Mouse (Mus musculus) hindbrain, postnatal 0 days (tissue): ENCODE measurements at regions not wholly inside any gene's neighbourhood (a gene's known extent, or its start where the extent isn't known, plus 50 kb on each side); places are given as distances from the start of the nearest gene placed in this dataset.

Source experiments
- ATAC-seq: fragments of 200-750 bp; cut with Nextera tagmentation; 2 replicates; pipeline ENCODE4 v1.8.0; 2017; ENCODE audit warnings: mild to moderate bottlenecking, moderate TSS enrichment, moderate library complexity
- DNase-seq: peaks from one replicate; pipeline ENCODE4 v3.0.0-alpha.2; 2015; ENCODE audit warnings: low spot score
- H3K27ac ChIP-seq: fragments of 300-500 bp; sonication (generic); 2 replicates; pipeline ENCODE4 v1.5.1; 2014; ENCODE audit warnings: mild to moderate bottlenecking
- H3K27me3 ChIP-seq: fragments of 300-500 bp; sonication (generic); 2 replicates; pipeline ENCODE4 v1.6.1; 2014; ENCODE audit warnings: low read length, mixed read lengths; ENCODE audit not compliant: insufficient read depth
- H3K36me3 ChIP-seq: fragments of 300-500 bp; sonication (generic); 2 replicates; pipeline ENCODE4 v1.6.1; 2014; ENCODE audit warnings: low read length, mixed read lengths; ENCODE audit not compliant: insufficient read depth
- H3K4me1 ChIP-seq: fragments of 300-500 bp; sonication (generic); 2 replicates; pipeline ENCODE4 v1.6.1; 2014; ENCODE audit warnings: antibody characterized with exemption, low read length, mixed read lengths; ENCODE audit not compliant: insufficient read depth
- H3K4me2 ChIP-seq: fragments of 300-500 bp; sonication (generic); 2 replicates; pipeline ENCODE4 v1.6.1; 2014; ENCODE audit warnings: low read depth, mild to moderate bottlenecking, low read length, moderate library complexity, mixed read lengths
- H3K4me3 ChIP-seq: fragments of 300-500 bp; sonication (generic); 2 replicates; pipeline ENCODE4 v1.5.1; 2014; ENCODE audit warnings: low read length
- H3K9ac ChIP-seq: fragments of 300-500 bp; sonication (generic); replicated peaks from 2 replicates; pipeline ENCODE4 v1.6.1; 2014; ENCODE audit warnings: mild to moderate bottlenecking, low read length, moderate library complexity, mixed read lengths
- H3K9me3 ChIP-seq: fragments of 300-500 bp; sonication (generic); 2 replicates; pipeline ENCODE4 v1.6.1; 2016; ENCODE audit warnings: low read length, mixed read lengths
- CTCF ChIP-seq: IDR thresholded peaks from 2 replicates; pipeline ENCODE4 v1.5.1; 2016; ENCODE audit warnings: antibody characterized with exemption, control low read depth, low read depth
- WGBS: fragments of 180-500 bp; shearing (Covaris S2); extraction: QIAGEN DNeasy Blood & Tissue Kit; methylation state at CpG from one replicate; pipeline ENCODE4 v1.1.7; 2014; 5-methylcytosine and 5-hydroxymethylcytosine counted together

- Histone ChIP-seq H3K36me3 (no peaks in the 10 kb centered on the region), H3K9me3 (no peaks in the 10 kb centered on the region), H3K27me3 (no peaks in the 10 kb centered on the region), H3K9ac (no peak overlapping the region), H3K4me2 (no peak overlapping the region), H3K27ac (no peak overlapping the region), H3K4me1 (no peaks in the 10 kb centered on the region), H3K4me3 (no peak overlapping the region)
- WGBS, result 90% methylated on average over 3 of the region's 3 CpGs
- ATAC-seq (no peak), DNase-seq (no peak)
- TF ChIP-seq CTCF, result no peak
Measured at GRCm38 (mm10) chr2:117930895-117931537, 180.7 kb upstream of the Thbs1 start.

DNA sequence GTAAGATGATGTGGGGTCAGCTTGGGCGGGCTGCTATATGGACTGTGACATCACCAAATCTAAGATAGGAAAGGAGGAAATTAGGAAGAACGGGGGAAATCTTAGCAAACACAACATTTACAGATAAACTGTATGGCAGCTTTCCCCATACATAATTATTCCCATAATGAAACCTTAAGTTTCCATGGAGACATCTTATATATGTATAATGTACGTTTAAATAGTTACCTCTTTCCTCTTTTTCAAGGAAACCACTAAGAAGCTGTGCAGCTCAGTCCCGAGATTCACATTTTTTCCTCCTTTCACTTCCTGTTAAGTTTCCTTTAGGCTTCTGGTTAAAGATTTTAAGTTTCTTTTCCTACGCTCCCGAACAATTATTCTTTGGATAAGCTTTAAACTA is 175.1 kb upstream of the Thbs1 start:
- no peak overlapping the region for H3K9ac ChIP-seq
- H3K4me3 ChIP-seq, result no peak overlapping the region
- ATAC-seq (no peak), DNase-seq (no peak)
- H3K36me3 ChIP-seq, result no peaks in the 10 kb centered on the region
- H3K27me3 ChIP-seq, result no peaks in the 10 kb centered on the region
- no peak overlapping the region for H3K4me2 ChIP-seq
- H3K27ac ChIP-seq, result no peak overlapping the region
- 84% methylated on average over 6 of the region's 6 CpGs for WGBS
- TF ChIP-seq CTCF, result no peak
- H3K4me1 ChIP-seq, result 0 out of 2 replicates have a peak, but pooled peaks cover 7% of the 10 kb centered on the region
- no peaks in the 10 kb centered on the region for H3K9me3 ChIP-seq

- DNase-seq, result peak; percentile 34
- ATAC-seq, result no peak
- Histone ChIP-seq H3K4me3 (no peak overlapping the region), H3K9ac (no peak overlapping the region), H3K27me3 (no peaks in the 10 kb centered on the region), H3K4me1 (0 out of 2 replicates have a peak, but pooled peaks cover 7% of the 10 kb centered on the region), H3K36me3 (no peaks in the 10 kb centered on the region), H3K4me2 (no peak overlapping the region), H3K9me3 (no peaks in the 10 kb centered on the region), H3K27ac (no peak overlapping the region)
- WGBS, result 30% methylated on average over 12 of the region's 12 CpGs
- TF ChIP-seq CTCF, result no peak
Measured at GRCm38 (mm10) chr2:117938283-117939049, 173.2 kb upstream of the Thbs1 start.

DNA sequence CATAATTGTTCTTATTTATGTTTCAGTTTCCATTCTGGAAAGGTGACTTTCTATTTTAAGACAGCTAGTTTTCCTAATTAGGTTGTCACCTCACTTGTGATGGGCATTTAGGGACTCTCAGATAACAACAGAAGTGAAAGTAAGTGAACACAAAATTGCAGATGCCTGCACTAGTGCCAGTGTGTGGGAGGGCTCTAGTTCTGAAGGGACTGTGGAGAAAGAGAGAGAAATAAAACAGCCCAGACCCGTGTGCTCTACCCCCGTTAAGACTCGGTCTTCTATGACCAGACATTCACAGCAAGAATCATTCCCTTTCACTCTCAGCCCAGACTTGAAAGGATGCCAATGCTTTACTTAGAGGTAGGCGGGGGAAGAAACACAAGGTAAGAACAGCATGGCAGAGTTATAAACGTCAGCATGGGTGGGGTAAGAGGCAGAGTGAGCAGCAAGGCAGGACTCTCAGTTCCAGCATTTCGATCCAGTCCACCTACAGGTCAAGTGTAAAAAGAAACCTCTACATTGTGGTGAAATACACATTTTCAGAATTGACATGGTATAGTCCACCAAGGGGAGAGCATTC is 170.1 kb upstream of the Thbs1 start:
- no peak for ATAC-seq

GRCm38 (mm10) chr2:117943666-117944065 is 168.0 kb upstream of the Thbs1 start:
- DNase-seq, result peak; percentile 19
- no peaks in the 10 kb centered on the region for H3K36me3 ChIP-seq
- H3K9ac ChIP-seq, result no peak overlapping the region
- H3K4me3 ChIP-seq, result no peak overlapping the region
- TF ChIP-seq CTCF, result no peak
- H3K4me1 ChIP-seq, result 0 out of 2 replicates have a peak, but pooled peaks cover 4% of the 10 kb centered on the region
- no peak overlapping the region for H3K4me2 ChIP-seq
- no peak overlapping the region for H3K27ac ChIP-seq
- no peaks in the 10 kb centered on the region for H3K9me3 ChIP-seq
- ATAC-seq, result no peak
- H3K27me3 ChIP-seq, result no peaks in the 10 kb centered on the region
- WGBS, result 41% methylated on average over 5 of the region's 5 CpGs

More for the DNA sequence above, 170.1 kb upstream of the Thbs1 start:
- H3K4me3 ChIP-seq, result no peak overlapping the region
- no peak overlapping the region for H3K27ac ChIP-seq
- no peaks in the 10 kb centered on the region for H3K27me3 ChIP-seq
- no peaks in the 10 kb centered on the region for H3K9me3 ChIP-seq
- TF ChIP-seq CTCF, result no peak
- 39% methylated on average over 6 of the region's 6 CpGs for WGBS
- H3K9ac ChIP-seq, result no peak overlapping the region
- DNase-seq, result no peak
- H3K4me2 ChIP-seq, result no peak overlapping the region
- H3K4me1 ChIP-seq, result 0 out of 2 replicates have a peak, but pooled peaks cover 7% of the 10 kb centered on the region
- no peaks in the 10 kb centered on the region for H3K36me3 ChIP-seq

DNA sequence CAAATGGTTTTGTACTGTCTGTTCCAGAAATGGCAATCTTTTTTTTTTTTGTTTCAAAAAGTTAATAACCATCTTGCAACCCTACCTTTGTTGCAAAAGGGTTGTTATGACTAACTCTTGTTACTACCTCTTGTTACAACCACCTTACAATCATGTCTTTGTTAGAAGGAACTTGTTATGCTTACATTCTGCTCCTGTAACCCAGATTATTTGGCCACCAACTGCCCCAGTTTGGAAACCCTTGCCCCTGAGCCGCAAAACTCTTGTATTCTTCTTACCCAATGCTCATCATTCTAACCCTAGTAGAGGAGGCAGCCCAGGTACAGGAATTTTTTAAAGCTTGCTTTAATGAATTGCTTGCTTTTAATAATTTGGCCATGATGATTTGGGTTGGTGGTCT is 167.4 kb upstream of the Thbs1 start:
- Histone ChIP-seq H3K27ac (no peak overlapping the region), H3K36me3 (no peaks in the 10 kb centered on the region), H3K27me3 (no peaks in the 10 kb centered on the region), H3K4me2 (no peak overlapping the region), H3K4me3 (no peak overlapping the region), H3K9ac (no peak overlapping the region), H3K9me3 (no peaks in the 10 kb centered on the region), H3K4me1 (no peaks in the 10 kb centered on the region)
- ATAC-seq, result no peak
- WGBS, result 95% methylated on average over 1 of the region's 1 CpGs
- TF ChIP-seq CTCF, result no peak
- no peak for DNase-seq

DNA sequence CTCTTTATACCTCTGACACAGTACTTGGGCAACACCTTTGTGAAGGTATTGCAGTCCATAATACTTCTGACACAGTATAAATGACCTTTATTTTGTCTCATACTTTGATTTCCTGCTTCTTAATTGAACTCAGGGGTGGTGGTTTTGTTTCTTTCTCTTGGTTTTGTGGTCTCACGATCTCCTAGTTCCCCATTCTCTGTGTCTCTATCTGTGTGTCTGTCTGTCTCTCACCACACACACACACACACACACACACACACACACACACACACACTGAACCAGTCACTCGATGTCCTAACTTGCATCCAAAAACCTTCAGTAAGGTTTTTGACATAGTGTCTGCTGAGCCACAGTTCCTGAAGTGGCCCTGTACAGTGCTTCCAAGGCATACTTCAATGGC is 166.7 kb upstream of the Thbs1 start:
- ATAC-seq (no peak), DNase-seq (no peak)
- Histone ChIP-seq H3K4me1 (no peaks in the 10 kb centered on the region), H3K9me3 (no peaks in the 10 kb centered on the region), H3K27me3 (no peaks in the 10 kb centered on the region), H3K4me2 (no peak overlapping the region), H3K27ac (no peak overlapping the region), H3K9ac (no peak overlapping the region), H3K36me3 (no peaks in the 10 kb centered on the region), H3K4me3 (no peak overlapping the region)
- WGBS, result 86% methylated on average over 2 of the region's 2 CpGs
- no peak for TF ChIP-seq CTCF
